Mouse (Mus musculus): ENCODE data around the gene Srd5a3.
"Not testable (repeated sequence)": the region's sequence is repeated elsewhere in the genome, so short reads cannot be mapped to it uniquely, and the experiment has no call there.

Srd5a3 gene

DNA sequence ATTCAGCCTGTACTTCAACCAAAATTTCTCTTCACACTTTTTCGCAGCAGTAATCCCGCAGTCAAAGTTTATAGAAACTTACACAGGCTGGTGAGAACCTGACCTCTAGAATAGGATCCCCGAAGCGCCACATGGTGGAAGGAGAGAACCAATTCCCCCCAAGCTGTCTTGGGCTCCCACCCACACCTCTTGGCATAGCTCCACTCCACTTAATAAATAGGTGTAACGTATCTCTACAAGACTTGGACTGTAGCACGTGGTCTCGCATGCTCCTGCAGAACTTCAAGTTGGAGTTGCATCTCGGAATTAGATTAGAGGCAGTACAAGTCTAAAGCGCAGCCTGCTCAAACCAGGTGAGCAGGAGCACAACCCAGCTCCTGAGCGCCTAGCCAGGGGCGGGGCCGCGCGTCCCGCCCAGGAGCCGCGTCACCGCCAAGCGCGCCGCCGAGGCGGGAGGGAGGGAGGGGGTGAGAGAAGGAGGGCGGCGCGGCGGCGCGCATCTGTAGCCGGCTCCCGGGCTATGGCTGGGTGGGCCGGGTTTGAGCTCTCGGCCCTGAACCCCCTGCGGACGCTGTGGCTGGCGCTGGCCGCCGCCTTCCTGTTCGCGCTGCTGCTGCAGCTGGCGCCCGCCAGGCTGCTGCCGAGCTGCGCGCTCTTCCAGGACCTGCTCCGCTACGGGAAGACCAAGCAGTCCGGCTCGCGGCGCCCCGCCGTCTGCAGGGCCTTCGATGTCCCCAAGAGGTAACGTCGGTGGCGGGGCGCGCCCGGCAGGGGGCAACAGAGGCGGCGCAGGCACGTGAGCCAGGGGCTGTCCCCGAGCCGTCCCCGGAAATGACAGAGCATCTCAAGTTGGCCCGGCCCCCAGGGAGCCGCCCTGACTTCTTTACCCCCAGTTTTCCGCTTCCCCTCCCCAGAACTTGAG is at the start of gene Srd5a3:
TSS of gene Srd5a3 (plus strand) at position 464 of the 922 bp plus-strand sequence.
- peak; percentile 78 for DNase-seq

- not testable (repeated sequence) for DNase-seq
Observed at GRCm38 (mm10) chr5:76103809-76104208, 36.3 kb upstream of the Srd5a3 start.

DNA sequence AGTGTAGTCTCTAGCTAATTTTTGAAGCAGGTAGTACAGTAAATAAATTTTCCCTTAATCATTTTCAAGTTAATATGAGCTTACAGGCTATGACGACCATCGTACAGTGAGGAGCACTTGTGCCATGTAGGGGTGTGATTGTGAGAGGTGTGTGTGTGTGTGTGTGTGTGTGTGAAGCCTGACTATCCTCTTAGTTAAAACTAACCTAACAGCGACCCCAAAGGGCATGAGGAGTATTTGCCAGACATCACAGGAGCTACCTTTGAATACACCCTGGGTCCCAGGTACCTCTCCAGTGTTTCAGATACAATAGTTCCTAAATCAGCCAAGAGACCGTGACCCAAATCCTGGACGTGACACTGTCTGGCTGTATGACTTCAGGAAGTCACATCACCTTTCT is 32.8 kb upstream of the Srd5a3 start:
- no peak for DNase-seq

DNA sequence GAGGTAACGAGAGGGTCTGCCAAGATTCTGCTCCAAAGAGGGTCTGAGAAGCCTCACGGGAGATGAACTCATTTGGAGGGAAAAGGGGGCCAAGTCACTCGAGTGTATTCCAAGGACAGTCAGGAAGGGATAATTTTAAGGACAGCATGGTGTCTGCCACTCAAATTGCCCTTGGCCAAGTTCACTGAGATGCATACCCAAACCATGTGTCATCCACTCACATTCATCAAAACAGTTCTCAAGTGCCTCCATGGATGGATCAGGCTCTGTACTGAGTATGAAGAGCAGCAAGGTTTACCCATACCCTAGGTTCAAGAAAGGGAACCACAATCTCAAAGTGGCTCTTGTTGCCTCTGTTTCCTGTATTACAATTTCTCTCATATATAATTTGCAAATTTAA is 31.6 kb upstream of the Srd5a3 start:
- no peak for DNase-seq

GRCm38 (mm10) chr5:76111173-76111572 is 28.9 kb upstream of the Srd5a3 start:
- DNase-seq: no peak

- no peak for DNase-seq
Observed at GRCm38 (mm10) chr5:76112016-76112415, 28.1 kb upstream of the Srd5a3 start.

DNA sequence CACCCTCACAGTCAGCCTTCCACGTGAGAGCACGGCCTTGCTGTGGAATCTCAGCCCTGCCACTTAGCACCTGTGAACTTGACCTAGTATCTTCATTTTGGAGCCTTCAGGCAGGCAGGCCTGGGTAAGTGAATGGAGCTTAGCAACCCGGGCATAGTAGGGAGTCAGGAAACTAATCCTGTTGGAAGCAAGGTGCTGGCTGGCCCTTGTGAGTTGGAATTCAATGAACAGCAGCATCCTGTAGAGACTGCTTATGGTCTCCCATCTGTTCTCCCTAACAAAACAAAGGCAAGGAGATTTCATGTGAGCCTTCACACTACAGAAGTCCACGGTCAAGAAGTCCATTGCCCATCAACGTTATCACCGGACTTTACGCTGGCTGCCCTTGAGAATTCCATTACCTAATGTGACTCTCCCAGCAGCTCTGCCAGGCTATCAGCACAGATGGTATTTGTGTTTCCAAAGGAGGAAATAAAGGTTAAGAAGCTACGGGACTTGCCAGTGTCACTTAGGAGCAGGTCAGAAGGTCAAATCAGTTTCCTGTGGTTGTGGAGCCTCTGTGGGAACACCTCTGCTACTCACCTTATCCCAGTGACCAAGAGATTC is 24.5 kb upstream of the Srd5a3 start:
- peak; percentile 40 for DNase-seq

DNA sequence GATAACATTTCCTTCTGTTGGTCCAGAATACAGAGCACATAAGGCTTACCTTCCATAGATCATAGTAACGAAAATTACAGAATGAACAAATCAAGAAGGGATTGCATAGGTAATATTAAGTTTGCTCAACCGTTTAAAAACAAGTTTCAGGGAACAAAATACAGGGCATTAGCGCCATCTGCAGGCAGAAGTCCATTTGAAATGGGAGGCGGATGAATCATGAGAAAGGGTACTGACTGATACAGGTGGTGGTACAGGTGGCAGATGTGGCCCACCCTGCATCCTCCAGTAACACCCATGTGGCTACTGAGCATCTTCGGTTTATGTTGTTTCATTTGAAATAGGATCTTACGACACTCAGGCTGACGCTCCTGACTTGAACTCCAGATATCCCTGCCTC is 21.6 kb upstream of the Srd5a3 start:
- peak; percentile 22 for DNase-seq

- DNase-seq: no peak
Observed at GRCm38 (mm10) chr5:76120634-76121033, 19.4 kb upstream of the Srd5a3 start.

GRCm38 (mm10) chr5:76127584-76128316 is 12.3 kb upstream of the Srd5a3 start:
- DNase-seq: no peak

DNA sequence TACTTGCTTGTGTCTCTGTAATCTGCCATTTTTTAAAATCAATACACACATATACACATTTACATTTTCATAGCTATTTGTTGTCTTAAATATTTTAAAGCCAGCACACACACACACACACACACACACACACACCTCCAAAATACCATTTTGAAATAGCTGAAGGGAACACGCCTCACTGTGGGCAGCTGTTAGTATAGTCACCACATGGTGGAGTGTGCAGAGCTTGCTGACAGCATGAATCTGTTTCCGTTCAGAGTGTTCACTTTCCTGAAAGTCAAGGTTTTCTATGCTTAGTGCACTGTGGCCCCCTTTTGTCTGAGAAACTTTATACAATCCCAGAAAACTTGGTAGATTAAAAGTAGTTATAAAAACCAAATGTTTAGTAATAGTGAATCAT is 9.8 kb upstream of the Srd5a3 start:
- DNase-seq: no peak

DNA sequence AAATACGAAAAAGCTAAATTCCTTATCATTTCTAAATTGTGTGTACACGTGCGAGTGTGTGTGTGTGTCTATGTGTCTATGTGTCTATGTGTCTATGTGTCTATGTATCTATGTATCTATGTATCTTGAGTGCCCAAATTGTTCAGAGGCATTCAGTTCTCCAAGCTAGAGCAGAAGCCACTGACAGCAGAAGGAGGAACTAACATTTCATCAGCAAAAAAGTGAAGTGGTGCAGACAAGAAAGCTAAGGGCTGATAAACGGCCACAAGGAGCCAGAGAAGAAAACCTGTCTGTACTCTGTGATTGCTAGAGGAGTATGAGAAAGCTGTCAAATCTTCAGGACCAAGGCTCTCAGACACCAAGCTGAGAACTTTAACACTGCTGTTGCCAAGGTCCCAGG is 8.1 kb upstream of the Srd5a3 start:
- DNase-seq: no peak

DNA sequence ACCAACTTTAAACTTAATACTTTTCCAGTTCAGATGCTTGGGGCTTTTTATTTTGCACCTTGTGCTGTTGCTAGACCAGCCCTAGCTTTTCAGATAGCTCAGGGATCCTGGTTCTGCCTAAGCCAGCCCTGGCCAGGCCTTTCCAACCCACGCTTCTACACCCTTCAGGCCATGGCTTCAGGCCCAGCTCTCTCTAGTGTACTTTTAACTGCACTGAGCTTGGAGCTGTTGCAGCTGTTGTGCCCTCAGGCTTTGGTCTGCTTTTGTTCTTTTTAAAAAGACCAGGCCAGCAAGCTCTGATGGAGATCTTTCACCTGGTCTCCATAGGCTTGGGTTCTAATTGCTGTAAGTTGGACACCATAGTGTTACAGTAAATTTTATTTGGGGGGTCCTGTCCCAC is 4.4 kb upstream of the Srd5a3 start:
- DNase-seq: no peak

GRCm38 (mm10) chr5:76136271-76136670 is 3.8 kb upstream of the Srd5a3 start:
- DNase-seq: no peak

DNA sequence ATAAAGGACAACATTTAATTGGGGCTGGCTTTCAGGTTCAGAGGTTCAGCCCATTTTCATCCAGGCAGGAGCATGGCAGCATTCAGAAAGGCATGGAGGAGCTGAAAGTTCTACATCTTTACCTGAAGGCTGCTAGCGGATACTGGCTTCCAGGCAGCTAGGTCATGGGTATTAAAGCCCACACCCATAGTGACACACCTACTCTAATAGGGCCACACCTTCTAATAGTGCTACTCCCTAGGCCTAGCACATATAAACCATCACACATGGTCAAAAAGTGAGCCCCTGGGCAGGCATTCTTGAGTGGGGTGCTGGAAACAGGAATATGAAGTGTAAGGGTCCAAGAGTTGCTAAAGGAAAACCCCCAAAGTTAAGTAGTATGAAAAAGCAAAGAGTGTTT is 2.5 kb upstream of the Srd5a3 start:
- DNase-seq: no peak

DNA sequence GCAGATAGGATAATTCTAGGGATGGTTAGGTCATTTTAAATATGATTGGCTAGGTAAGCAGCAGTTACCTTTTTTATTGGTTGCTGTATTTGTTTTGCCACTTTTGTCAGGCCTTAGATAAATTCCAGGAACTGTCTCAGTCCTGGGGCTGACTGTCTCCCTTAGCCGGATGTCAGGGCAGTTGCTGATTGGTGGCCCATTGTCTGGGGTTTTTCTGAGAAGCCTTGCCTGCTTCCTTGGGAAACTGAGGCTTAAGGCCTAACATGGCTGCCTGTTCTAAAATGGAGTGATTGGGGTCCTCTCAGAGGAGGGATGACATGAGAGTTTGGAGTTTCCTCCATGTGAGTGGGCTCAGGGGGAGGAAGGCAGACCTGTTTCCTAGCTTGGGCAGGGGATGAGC is 2.0 kb upstream of the Srd5a3 start:
- DNase-seq: no peak

DNA sequence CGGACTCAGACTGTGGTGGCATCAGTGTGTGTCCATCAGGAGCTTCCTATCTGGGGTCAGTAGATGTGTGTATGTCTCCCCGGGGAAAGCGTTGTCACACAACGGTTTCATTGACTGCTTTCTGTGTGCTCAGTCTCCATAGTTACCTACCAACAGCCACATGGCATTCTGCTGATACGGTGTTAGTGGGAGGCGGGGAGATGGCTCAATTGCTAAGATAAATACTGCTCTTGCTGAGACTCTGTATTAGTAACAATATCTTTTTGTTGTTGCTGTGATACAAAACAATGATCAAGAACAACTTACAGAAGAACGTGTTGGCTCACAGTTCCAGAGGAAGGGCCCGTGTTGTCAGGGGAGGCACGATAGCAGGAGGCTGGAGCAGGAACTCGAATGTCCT is 1.6 kb upstream of the Srd5a3 start:
- DNase-seq: no peak

- DNase-seq: peak; percentile 12
Observed at GRCm38 (mm10) chr5:76139171-76139671, 850 bp upstream of the Srd5a3 start.

GRCm38 (mm10) chr5:76140730-76141066 is 627 bp downstream of the Srd5a3 start:
- DNase-seq: no peak

DNA sequence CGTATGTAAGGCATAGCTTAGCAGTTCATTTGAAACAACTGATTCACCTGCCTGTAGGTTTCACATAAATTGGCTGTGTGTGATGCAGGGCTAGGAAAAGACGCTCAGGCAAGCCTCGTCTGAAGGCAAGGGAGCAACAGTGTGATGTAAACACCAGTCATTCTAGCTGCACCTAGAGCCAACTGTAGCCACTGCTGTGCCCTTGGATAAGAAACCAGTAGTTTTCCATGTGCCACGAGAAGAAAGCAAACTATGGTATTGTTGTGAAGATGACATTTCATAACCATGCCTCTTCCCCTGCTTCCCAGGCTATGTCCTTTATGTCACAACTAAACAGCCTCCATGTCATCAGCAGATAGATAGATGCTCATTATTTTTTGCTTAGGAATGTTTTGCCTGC is 3.3 kb downstream of the Srd5a3 start:
- DNase-seq: no peak

DNA sequence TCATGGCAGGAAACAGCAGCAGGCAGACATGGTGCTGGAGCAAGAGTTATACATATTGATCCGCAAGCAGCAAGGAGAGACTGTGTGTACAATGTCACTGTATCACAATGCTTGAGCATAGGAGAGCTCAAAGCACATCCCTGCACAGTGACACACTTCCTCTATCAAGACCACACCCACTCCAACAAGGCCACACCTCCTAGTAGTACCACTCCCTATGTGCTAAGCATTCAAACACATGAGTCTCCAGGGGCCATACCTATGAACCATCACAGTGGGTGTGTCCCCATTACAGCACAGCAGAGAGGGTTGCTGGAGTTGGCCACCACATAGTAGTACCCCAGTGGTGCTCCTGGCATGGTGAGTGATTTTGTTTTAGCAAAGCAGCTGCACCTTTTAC is 6.3 kb downstream of the Srd5a3 start:
- no peak for DNase-seq

- DNase-seq: no peak
Observed at GRCm38 (mm10) chr5:76149436-76149835, 9.4 kb downstream of the Srd5a3 start.

DNA sequence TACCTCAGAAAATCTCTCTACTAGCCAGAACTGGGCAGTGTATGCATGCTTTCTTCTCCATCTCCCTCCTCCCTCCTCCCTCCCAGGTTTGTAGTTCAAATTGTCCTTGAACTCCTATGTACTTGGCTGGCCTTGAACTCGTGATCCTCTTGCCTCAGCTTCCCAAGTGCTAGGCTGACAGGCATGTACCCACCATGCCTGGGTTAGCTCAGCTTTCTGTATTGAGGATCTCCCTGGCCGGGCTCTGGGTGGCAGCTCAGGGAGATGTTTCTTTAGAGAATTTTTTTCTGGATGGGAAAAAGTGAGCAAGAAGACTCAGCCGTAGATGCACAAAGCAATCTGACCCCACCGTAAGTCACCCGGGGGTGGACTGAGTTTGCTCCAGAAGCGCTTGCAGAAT is 12.9 kb downstream of the Srd5a3 start:
- DNase-seq: no peak

DNA sequence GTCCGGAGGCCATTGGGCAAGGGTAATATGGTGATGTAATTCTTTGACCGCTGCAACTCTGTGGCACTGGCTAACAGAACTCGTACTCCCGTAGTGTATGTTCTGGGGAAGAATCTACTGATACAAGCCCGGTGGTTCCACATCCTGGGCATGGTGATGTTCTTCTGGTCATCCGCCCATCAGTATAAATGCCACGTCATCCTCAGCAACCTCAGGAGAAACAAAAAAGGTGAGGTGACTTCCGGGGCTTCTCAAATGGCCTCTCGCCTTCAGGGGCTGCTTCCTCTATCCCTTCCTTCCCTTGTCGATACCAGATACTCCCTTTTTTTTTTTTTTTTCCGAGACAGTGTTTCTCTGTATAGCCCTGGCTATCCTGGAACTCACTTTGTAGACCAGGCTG is 13.4 kb downstream of the Srd5a3 start:
- no peak for DNase-seq
